Mouse (Mus musculus): ENCODE measurements at regions not wholly inside any gene's neighbourhood (a gene's known extent, or its start where the extent isn't known, plus 50 kb on each side); places are given as distances from the start of the nearest gene placed in this dataset.

DNA sequence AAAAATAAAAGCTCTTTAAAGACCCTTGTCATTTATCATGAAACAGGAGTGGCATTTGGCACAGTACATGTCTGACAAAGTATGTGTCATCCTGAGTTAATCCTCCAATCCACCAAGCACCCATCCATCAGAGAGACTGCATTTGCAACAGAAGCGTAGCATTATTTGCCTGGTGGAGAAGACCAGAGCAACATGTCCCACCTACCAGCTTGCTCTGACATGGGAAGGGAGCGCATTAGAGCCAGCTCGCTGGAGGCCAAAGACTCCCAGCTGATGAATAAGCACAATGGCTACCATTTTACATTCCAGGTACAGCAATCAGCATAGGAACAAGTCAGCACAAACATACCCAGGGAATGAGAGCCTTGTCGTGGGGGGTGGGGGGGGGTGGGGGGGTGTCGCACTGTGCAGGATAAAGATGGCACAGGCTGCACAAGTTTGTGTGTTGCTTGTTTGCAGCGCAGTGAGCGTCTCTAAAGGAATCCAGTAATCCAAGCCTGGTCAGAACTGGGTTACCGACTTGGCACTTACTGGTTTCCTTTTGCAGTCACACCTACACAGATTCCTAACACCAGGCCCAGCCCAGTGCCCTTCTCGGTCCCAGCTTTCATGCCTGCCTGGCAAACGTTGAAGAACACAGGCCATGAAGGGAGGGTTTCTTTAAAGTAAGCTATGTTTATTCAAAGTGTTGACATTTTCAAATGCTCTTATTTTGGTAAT, 507.8 kb upstream of the Atp11b start:
- Histone ChIP-seq H3K36me3 (replicated peaks; ENCODE audit: low read length) (no peaks in the 10 kb centered on the region), H3K27me3 (replicated peaks) (no peaks in the 10 kb centered on the region)
- no peak for TF ChIP-seq GATA1 (IDR thresholded peaks at IDR 0.05; ENCODE audit: borderline replicate concordance, low read length)
- TF ChIP-seq FLI1 (IDR thresholded peaks at IDR 0.05; ENCODE audit: low read length) = no peak

DNA sequence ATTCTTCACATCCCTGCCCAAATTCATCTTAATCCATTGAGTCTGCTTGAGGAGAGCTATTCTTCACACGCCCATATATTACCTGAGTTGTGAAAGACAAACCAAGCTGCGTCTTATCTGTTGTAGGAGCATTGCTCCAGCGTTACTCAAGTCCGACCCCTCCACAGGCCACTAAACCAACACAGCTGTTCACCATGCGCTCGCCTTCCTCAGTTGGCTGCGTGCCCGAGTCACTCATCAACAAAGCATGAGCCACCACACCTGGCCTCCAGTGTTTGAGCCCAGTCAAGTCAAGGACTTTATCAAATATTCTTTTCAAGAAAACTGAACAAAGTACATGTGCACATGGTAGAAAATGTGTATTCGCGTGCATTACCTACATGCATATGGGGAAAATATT, 504.7 kb upstream of the Atp11b start:
- no peaks in the 10 kb centered on the region for H3K36me3 ChIP-seq (replicated peaks; ENCODE audit: low read length)
- TF ChIP-seq FLI1 (IDR thresholded peaks at IDR 0.05; ENCODE audit: low read length) (no peak), GATA1 (IDR thresholded peaks at IDR 0.05; ENCODE audit: borderline replicate concordance, low read length) (no peak)
- H3K4me3 ChIP-seq (replicated peaks) = no peak overlapping the region
- H3K4me1 ChIP-seq = no peaks in the 10 kb centered on the region
- H3K9me3 ChIP-seq = peaks cover 28% of the 10 kb centered on the region
- H3K27me3 ChIP-seq (replicated peaks) = no peaks in the 10 kb centered on the region

More for the DNA sequence above, 507.8 kb upstream of the Atp11b start:
- Histone ChIP-seq H3K9me3 (peaks cover 43% of the 10 kb centered on the region), H3K4me3 (replicated peaks) (no peak overlapping the region), H3K4me1 (no peaks in the 10 kb centered on the region)

DNA sequence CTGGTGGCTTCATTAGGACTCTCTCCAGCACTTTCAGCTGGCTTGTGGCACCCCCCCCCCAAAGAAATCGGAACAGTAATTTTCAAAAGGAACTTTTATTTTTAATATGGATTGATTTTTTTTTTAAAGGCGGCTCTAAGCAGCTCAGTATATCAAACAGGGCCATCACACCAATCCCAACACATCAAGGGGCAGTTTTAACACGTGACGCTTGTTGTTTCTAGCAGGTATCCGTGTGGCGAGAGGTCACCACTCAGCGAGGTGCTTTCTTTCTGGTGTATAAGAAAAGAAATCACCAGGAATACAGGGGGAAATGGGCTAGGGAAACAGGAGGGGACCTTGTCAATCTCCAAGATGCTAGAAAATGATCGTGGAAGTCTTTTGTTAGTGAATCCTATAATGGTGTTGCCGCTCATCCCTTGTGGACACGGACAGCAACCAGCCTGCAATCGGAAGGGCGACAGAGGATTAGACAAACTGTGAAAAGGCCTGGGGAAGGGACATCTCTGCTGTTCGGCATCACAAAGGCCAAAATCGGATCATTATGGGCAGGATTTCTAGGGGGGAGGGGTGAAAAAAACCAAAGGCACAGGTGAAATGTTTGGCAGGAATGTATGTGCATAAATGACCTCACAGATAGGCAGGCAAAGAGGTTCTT, 503.7 kb upstream of the Atp11b start:
- Histone ChIP-seq H3K4me3 (replicated peaks) (no peak overlapping the region), H3K36me3 (replicated peaks; ENCODE audit: low read length) (no peaks in the 10 kb centered on the region), H3K4me1 (no peaks in the 10 kb centered on the region), H3K27me3 (replicated peaks) (no peaks in the 10 kb centered on the region), H3K9me3 (peaks cover 28% of the 10 kb centered on the region)
- TF ChIP-seq GATA1 (IDR thresholded peaks at IDR 0.05; ENCODE audit: borderline replicate concordance, low read length) (no peak), FLI1 (IDR thresholded peaks at IDR 0.05; ENCODE audit: low read length) (no peak)

DNA sequence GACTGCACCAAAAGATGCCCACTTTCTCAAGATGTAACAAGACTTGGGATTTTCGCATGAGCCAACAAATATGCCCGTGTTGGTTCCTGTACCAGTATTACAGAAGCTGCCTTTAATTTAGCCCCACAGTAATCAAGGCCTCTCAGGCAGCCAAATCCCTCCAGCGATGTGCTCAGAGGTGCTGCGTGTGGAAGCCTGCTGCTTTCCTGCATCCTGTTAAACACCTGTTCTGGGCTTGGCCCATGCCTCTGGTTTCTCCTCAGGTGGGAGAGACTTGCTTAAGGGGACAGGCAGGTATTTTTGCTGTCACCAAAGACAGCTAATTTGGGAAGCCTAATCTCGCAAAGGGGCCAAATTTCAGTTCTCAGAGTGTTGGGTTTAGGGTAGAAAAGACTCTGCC, 500.0 kb upstream of the Atp11b start:
- no peak for TF ChIP-seq FLI1 (IDR thresholded peaks at IDR 0.05; ENCODE audit: low read length)
- no peak for TF ChIP-seq GATA1 (IDR thresholded peaks at IDR 0.05; ENCODE audit: borderline replicate concordance, low read length)
- H3K9me3 ChIP-seq = peaks cover 14% of the 10 kb centered on the region; the same call in 1 of the 2 replicates
- H3K36me3 ChIP-seq (replicated peaks; ENCODE audit: low read length) = no peaks in the 10 kb centered on the region
- H3K4me3 ChIP-seq (replicated peaks) = no peak overlapping the region
- no peaks in the 10 kb centered on the region for H3K4me1 ChIP-seq
- no peaks in the 10 kb centered on the region for H3K27me3 ChIP-seq (replicated peaks)

DNA sequence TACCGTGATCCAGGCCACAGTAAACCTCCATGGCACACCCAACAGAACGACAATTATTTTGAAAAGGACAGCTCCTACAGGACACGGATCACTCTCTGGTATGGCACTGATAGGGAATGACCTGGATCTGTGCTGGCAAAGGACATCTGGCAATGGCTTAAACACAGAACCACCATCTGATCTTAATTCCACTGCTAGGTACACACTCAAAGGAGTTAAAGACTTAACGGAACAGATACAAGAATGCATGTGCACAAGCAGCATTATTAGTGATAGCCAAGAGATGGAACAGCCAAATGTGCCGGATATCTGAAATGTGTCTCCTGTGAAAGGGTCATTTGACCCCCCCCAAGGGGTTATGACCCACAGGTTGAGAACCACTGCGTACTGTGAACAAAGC, 493.0 kb upstream of the Atp11b start:
- Histone ChIP-seq H3K9me3 (no peaks in the 10 kb centered on the region), H3K4me3 (replicated peaks) (no peak overlapping the region), H3K4me1 (no peaks in the 10 kb centered on the region), H3K36me3 (replicated peaks; ENCODE audit: low read length) (no peaks in the 10 kb centered on the region), H3K27me3 (replicated peaks) (no peaks in the 10 kb centered on the region)
- TF ChIP-seq FLI1 (IDR thresholded peaks at IDR 0.05; ENCODE audit: low read length) (no peak), GATA1 (IDR thresholded peaks at IDR 0.05; ENCODE audit: borderline replicate concordance, low read length) (no peak)

DNA sequence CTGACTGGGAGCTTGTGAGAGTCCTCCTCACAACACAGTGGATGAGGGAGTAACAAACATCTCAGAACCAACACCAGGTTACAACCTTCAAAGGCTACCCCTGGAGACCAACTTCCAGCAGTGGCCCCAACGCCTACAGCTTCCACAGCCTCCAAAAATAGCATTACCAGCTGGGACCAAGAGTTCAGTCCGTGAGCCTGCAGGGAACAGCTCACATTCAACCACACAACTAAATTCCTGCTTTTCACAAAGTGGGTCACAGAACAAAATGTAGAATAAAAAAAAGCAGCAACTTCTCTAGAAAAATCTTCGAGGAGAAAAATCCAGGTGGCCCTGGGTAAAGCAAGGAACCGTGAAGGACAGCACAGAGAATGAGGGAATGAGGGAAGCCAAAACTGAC, 485.0 kb upstream of the Atp11b start:
- Histone ChIP-seq H3K4me3 (replicated peaks) (no peak overlapping the region), H3K27me3 (replicated peaks) (no peaks in the 10 kb centered on the region), H3K36me3 (replicated peaks; ENCODE audit: low read length) (no peaks in the 10 kb centered on the region), H3K9me3 (peaks cover 16% of the 10 kb centered on the region; the same call in 1 of the 2 replicates), H3K4me1 (no peaks in the 10 kb centered on the region)
- no peak for TF ChIP-seq FLI1 (IDR thresholded peaks at IDR 0.05; ENCODE audit: low read length)
- no peak for TF ChIP-seq GATA1 (IDR thresholded peaks at IDR 0.05; ENCODE audit: borderline replicate concordance, low read length)

DNA sequence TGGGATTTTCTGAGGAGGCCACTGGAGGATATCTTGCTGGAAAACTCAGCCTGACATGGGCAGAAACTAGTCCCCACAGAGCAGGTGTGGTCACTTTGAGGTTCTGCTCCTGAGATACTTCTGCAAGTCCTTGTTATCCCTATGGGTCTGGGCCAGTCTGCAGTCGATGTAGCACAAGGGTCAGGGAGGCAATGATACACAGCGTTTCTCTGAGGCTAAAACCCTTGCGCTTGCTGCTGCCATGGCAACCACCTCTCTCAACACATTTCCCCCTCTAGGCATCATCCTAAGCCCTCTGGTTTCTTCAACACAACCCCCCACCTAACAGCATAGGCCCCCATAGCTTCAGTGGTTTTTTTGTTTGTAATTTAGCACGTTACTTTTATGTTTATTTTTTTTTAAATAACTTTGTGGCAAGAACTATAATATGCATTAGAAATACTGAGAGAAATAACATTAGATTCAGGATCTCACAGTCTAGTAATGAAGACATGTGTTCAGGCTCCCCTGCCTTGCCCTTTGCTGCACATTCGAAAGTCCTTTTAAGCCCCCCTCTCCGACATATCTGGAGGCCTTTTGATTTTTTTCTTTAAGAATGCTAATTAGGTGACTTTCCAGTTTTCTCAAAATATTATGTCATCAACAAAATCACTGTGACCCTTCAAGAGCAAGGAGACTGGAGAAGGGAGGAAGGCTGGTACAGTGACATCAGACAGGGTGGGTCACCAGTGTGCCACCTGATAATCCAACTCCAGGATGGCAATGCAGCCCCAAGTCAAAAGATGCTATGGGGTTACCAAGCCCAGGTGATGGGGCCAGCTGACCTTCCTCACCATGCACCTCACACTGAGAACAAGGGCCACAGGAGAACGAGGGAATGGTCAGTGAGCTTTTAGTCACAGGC, 483.7 kb upstream of the Atp11b start:
- H3K4me3 ChIP-seq (replicated peaks) = no peak overlapping the region
- no peaks in the 10 kb centered on the region for H3K4me1 ChIP-seq
- TF ChIP-seq GATA1 (IDR thresholded peaks at IDR 0.05; ENCODE audit: borderline replicate concordance, low read length) (no peak), FLI1 (IDR thresholded peaks at IDR 0.05; ENCODE audit: low read length) (no peak)
- H3K36me3 ChIP-seq (replicated peaks; ENCODE audit: low read length) = no peaks in the 10 kb centered on the region
- H3K27me3 ChIP-seq (replicated peaks) = no peaks in the 10 kb centered on the region
- H3K9me3 ChIP-seq = peaks cover 19% of the 10 kb centered on the region; the same call in 1 of the 2 replicates

DNA sequence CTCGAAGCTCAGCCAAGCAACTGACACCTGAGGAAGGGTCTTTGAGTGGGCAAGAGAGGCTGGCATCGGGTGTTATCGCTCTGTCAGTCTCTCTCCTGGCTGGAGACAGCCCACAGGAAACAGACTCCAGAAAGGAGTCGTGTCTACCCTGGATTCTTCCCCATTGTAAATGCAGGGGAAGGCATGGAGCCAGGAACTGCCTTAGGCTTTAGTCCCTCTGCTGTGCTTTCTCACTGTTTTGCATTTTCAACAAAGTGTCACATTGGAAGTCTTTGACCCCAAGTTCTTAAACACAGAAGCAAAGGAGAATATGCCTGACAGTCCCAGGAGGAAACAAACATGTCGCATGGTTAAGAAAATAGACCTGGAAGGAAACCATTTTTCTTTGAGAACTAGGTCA, 480.4 kb upstream of the Atp11b start:
- Histone ChIP-seq H3K9me3 (peaks cover 23% of the 10 kb centered on the region; the same call in 1 of the 2 replicates), H3K36me3 (replicated peaks; ENCODE audit: low read length) (no peaks in the 10 kb centered on the region), H3K4me3 (replicated peaks) (no peak overlapping the region), H3K27me3 (replicated peaks) (no peaks in the 10 kb centered on the region), H3K4me1 (no peaks in the 10 kb centered on the region)
- no peak for TF ChIP-seq GATA1 (IDR thresholded peaks at IDR 0.05; ENCODE audit: borderline replicate concordance, low read length)
- no peak for TF ChIP-seq FLI1 (IDR thresholded peaks at IDR 0.05; ENCODE audit: low read length)

DNA sequence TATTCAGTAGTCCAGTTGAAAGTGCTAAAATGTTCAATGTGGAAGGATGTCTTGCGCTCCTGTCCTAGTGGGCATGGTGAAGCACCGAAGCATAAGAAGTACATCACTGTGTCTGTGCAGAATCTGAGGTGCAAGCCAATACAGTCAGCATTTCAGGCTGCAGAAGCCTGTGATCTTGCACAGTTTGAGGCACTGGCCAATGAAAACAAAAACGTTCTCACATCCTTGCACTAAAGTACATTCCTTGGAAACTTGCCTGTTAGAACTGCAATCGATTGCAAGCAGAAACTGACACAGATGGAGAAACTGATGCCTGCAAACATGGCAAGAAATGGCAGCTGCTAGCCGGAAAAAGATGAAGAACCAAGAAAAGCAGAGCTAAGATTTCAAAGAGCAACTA, 472.9 kb upstream of the Atp11b start:
- Histone ChIP-seq H3K4me1 (no peaks in the 10 kb centered on the region), H3K4me3 (replicated peaks) (no peak overlapping the region), H3K36me3 (replicated peaks; ENCODE audit: low read length) (no peaks in the 10 kb centered on the region), H3K27me3 (replicated peaks) (no peaks in the 10 kb centered on the region), H3K9me3 (0 out of 2 replicates have a peak, but pooled peaks cover 4% of the 10 kb centered on the region)
- no peak for TF ChIP-seq GATA1 (IDR thresholded peaks at IDR 0.05; ENCODE audit: borderline replicate concordance, low read length)

All from megakaryocyte, embryonic 14.5 days (primary cell).